Mouse (Mus musculus) liver, embryonic 15.5 days (tissue): ENCODE results near the gene Phyhipl. TPM values are rescaled to one million over a fixed set of nuclear protein-coding genes. Genes with fewer than 3 reads are reported as not detected.

ENCODE experiments used
- ATAC-seq: fragments of 200-750 bp; cut with Nextera tagmentation; 2 replicates; pipeline ENCODE4 v1.8.0; 2017; ENCODE audit warnings: moderate number of reproducible peaks, mild to moderate bottlenecking, moderate library complexity; ENCODE audit not compliant: insufficient read depth
- H3K27ac ChIP-seq: fragments of 300-500 bp; sonication (generic); replicated peaks from 2 replicates; pipeline ENCODE4 v1.5.1; 2015; ENCODE audit warnings: mild to moderate bottlenecking, inconsistent platforms
- H3K27me3 ChIP-seq: fragments of 300-500 bp; sonication (generic); 2 replicates; pipeline ENCODE4 v1.6.1; 2015; ENCODE audit warnings: mild to moderate bottlenecking, inconsistent platforms
- H3K36me3 ChIP-seq: fragments of 300-500 bp; sonication (generic); replicated peaks from 2 replicates; pipeline ENCODE4 v1.6.1; 2015; ENCODE audit warnings: moderate library complexity, mild to moderate bottlenecking, inconsistent platforms
- H3K4me1 ChIP-seq: fragments of 300-500 bp; sonication (generic); replicated peaks from 2 replicates; pipeline ENCODE4 v1.6.1; 2015; ENCODE audit warnings: inconsistent platforms
- H3K4me2 ChIP-seq: fragments of 300-500 bp; sonication (generic); 2 replicates; pipeline ENCODE4 v1.6.1; 2015; ENCODE audit warnings: moderate library complexity, mild to moderate bottlenecking, inconsistent platforms
- H3K4me3 ChIP-seq: fragments of 300-500 bp; sonication (generic); replicated peaks from 2 replicates; pipeline ENCODE4 v1.5.1; 2015; ENCODE audit warnings: mild to moderate bottlenecking, inconsistent platforms
- H3K9ac ChIP-seq: fragments of 300-500 bp; sonication (generic); 2 replicates; pipeline ENCODE4 v1.6.1; 2015; ENCODE audit warnings: moderate library complexity, mild to moderate bottlenecking, inconsistent platforms
- H3K9me3 ChIP-seq: fragments of 300-500 bp; sonication (generic); replicated peaks from 2 replicates; pipeline ENCODE4 v1.6.1; 2016; ENCODE audit warnings: inconsistent platforms
- WGBS: fragments of 180-500 bp; shearing (Covaris S2); methylation state at CpG from one replicate; pipeline ENCODE4 v1.1.7; 2015; ENCODE audit warnings: mixed read lengths; ENCODE audit not compliant: insufficient replicate concordance; 5-methylcytosine and 5-hydroxymethylcytosine counted together
- polyA plus RNA-seq: library from polyadenylated mRNA; unstranded; fragments of >200 nt; fragmentation: Nextera tagmentation; extraction: Ambion mirVana; gene quantifications from 2 replicates; pipeline ENCODE4 v1.2.1, GENCODE M21; 2015

Phyhipl gene
- polyA plus RNA-seq, result 0.06 and 0.08 TPM in 2 replicates

DNA sequence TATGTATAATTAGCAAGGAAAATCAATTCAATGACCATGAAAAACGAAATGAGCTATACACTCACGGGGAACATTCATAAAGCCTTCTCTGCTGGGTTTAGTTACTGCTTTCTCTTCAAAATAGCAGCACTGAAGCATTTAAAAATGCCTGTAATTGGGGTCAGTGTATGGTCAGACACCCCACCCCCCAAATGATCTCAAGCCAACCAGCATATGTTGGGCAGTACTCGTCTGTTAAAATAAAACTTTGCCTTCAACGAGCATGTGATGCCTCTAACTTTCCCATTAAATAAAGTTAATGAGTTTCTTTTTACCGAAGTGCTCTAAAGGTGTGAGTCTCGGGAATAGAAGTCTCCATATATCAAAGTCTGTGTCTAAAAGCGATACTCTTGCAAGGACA is at the start of gene Phyhipl:
Gene Phyhipl (minus strand): TSS at position 138 of the 400 bp plus-strand sequence.
- H3K4me3 ChIP-seq, result no peak within 1 kb of the TSS
- no peak within 1 kb of the TSS for H3K4me2 ChIP-seq
- ATAC-seq, result no peak
- no peak within 1 kb of the TSS for H3K27ac ChIP-seq
- no peaks in the 10 kb centered on the region for H3K36me3 ChIP-seq
- no peaks in the 10 kb centered on the region for H3K9me3 ChIP-seq
- H3K4me1 ChIP-seq, result no peaks in the 10 kb centered on the region
- 61% methylated on average over 7 of the region's 7 CpGs for WGBS
- no peak within 1 kb of the TSS for H3K9ac ChIP-seq
- H3K27me3 ChIP-seq, result no peaks in the 10 kb centered on the region

DNA sequence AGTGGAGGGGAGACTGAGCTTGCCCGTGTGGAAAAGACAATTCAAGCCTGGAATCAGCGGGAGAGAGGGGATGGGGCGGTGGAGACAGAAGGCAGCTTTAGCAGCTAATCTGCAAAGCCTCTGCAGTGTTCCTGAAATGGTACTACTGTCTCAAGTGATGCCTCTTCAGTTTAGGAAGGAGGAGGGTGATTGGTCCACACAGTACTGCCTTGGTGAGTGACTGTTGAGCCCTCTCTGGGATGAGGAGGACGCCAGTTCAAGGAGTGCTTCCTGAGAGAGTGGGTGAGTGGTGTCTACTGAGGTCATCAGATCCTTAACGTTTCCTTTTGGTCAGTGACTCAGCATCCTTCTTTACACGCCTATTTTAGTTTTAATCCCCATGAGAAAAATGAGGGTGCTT is 47.4 kb upstream of the Phyhipl start:
- Histone ChIP-seq H3K27ac (no peak overlapping the region), H3K4me1 (no peaks in the 10 kb centered on the region), H3K9me3 (0 out of 2 replicates have a peak, but pooled peaks cover 7% of the 10 kb centered on the region), H3K4me3 (no peak overlapping the region), H3K4me2 (no peak overlapping the region), H3K9ac (no peak overlapping the region), H3K27me3 (no peaks in the 10 kb centered on the region), H3K36me3 (no peaks in the 10 kb centered on the region)
- ATAC-seq, result no peak
- 37% methylated on average over 6 of the region's 6 CpGs for WGBS

DNA sequence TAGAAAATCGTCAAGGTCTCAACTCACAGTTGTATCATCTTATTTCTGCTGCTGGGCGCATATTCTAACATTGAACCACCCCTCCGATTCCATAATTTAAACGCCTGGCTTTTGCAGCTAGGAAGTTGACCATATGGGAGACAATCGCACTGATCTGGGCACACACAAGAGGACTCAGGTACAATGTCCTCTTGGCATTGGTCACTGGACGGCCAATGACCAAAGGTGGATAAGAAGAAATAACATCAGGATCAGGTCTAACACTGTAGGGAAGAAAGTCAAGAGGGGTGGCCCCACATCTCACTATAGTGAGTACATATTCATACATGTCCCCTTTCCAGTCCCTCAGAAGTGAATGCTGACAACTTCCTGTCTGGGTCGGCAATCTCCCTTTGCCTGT is 43.8 kb upstream of the Phyhipl start:
- no peak for ATAC-seq
- Histone ChIP-seq H3K4me3 (no peak overlapping the region), H3K4me2 (no peak overlapping the region), H3K27ac (no peak overlapping the region), H3K36me3 (no peaks in the 10 kb centered on the region), H3K4me1 (no peaks in the 10 kb centered on the region), H3K9ac (no peak overlapping the region), H3K9me3 (0 out of 2 replicates have a peak, but pooled peaks cover 7% of the 10 kb centered on the region), H3K27me3 (no peaks in the 10 kb centered on the region)
- 67% methylated on average over 7 of the region's 7 CpGs for WGBS

DNA sequence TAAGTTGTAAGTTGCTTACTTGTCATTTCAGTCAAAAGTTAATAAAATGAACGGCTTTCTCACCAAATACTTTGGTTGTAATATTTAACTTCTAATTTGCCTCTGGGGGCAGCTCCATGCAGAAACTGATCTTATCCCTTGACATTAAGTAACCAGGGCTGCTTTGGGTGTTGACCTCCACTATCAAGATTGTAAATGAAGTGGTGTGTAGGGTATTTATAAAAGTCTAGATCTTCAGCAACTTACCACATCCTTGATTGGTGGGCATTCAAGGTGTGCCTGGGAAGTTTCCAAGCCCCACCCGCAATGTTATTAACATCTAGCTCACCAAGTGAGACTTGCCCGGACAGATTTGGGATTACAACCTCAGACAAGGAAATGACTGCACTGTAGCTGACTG is 42.2 kb upstream of the Phyhipl start:
- Histone ChIP-seq H3K4me3 (no peak overlapping the region), H3K9ac (no peak overlapping the region), H3K27ac (no peak overlapping the region), H3K4me1 (no peaks in the 10 kb centered on the region), H3K9me3 (0 out of 2 replicates have a peak, but pooled peaks cover 3% of the 10 kb centered on the region), H3K4me2 (no peak overlapping the region), H3K36me3 (no peaks in the 10 kb centered on the region), H3K27me3 (no peaks in the 10 kb centered on the region)
- WGBS, result 65% methylated on average over 3 of the region's 3 CpGs
- ATAC-seq, result no peak

DNA sequence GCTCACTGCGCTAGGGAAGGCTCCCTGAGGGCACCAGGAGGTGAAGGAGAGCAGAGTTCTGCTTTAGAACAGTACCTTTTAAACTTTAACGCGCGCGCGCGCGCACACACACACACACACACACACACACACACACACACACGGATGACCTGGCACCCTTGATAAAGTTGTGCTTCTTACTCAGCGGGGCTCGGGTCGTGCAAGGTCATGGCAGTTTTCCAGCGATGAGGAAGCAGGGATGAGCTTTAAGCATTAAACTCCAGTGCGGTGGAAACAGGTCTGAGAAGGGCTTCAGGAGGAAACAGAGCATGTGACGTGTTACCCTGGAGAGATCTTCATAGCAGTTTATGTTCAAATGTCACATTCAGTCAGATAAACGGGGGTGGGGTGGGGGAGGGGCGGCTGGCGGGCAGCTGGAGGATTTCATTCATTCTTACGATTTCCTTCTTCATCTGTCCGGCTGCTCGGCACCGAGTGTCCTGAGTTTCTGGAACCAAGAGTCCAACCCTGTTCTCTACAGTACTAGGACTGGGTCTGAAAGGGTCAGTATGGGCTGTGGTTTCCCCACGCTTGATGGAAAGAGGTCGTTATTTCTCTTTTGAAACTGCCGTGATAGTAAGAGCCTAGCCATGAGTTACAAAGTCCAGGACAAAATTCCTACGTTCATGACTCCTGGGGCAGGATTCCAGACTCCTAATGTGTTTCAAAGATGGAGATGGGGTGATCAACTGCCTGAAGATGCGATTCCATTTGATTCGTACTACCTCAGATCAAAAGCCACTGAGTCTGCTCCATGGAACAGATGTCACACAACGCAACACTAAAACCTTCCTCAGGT is 41.2 kb upstream of the Phyhipl start:
- H3K4me1 ChIP-seq, result no peaks in the 10 kb centered on the region
- no peak overlapping the region for H3K4me3 ChIP-seq
- 71% methylated on average over 29 of the region's 29 CpGs for WGBS
- no peak overlapping the region for H3K27ac ChIP-seq
- no peak for ATAC-seq
- H3K9ac ChIP-seq, result no peak overlapping the region
- H3K36me3 ChIP-seq, result no peaks in the 10 kb centered on the region
- H3K9me3 ChIP-seq, result 0 out of 2 replicates have a peak, but pooled peaks cover 3% of the 10 kb centered on the region
- H3K27me3 ChIP-seq, result no peaks in the 10 kb centered on the region
- no peak overlapping the region for H3K4me2 ChIP-seq

DNA sequence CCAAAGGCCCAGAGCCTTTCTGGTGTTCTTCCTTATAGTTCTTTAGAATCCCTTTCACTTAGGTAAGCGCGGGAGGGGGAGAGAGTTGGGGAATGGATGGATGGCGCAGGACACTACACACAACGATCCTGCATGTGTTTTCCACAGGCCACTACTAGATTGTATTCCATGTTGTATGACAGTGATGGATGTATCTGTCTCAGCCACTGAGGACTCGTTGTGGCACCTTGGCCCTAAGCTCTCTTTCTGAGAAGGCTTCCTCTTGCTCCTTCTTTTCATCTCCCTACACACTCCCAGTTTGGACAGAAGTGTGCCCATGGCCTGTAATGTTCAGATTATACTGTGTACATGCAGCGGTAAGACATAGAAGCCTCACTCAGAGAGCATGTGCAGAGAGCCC is 33.6 kb upstream of the Phyhipl start:
- H3K9me3 ChIP-seq, result no peaks in the 10 kb centered on the region
- WGBS, result 72% methylated on average over 6 of the region's 6 CpGs
- H3K9ac ChIP-seq, result no peak overlapping the region
- H3K4me3 ChIP-seq, result no peak overlapping the region
- no peaks in the 10 kb centered on the region for H3K27me3 ChIP-seq
- H3K27ac ChIP-seq, result no peak overlapping the region
- no peak overlapping the region for H3K4me2 ChIP-seq
- no peak for ATAC-seq
- H3K4me1 ChIP-seq, result no peaks in the 10 kb centered on the region
- no peaks in the 10 kb centered on the region for H3K36me3 ChIP-seq

DNA sequence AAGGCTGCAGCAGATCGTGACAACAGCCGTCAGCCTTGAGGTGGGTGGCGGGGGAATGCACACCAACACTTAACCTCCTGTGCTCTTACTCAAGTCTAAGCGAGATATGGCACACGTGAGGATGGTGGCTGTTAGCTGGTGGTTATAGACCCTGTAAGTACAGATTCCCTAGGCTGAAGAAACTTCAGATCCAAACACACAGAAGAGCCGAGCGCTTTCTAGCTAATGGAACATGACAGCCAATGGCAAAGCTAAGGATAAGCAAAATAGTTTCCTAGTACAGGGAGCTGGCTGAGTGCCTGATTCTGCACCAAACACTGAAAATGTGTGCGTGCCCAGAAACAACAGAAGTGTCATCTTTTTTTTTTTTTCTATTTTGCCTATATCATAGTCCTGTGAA is 33.1 kb upstream of the Phyhipl start:
- no peak overlapping the region for H3K9ac ChIP-seq
- no peak for ATAC-seq
- no peaks in the 10 kb centered on the region for H3K27me3 ChIP-seq
- H3K4me3 ChIP-seq, result no peak overlapping the region
- H3K4me2 ChIP-seq, result no peak overlapping the region
- no peaks in the 10 kb centered on the region for H3K4me1 ChIP-seq
- no peak overlapping the region for H3K27ac ChIP-seq
- H3K9me3 ChIP-seq, result no peaks in the 10 kb centered on the region
- no peaks in the 10 kb centered on the region for H3K36me3 ChIP-seq
- 65% methylated on average over 8 of the region's 8 CpGs for WGBS

DNA sequence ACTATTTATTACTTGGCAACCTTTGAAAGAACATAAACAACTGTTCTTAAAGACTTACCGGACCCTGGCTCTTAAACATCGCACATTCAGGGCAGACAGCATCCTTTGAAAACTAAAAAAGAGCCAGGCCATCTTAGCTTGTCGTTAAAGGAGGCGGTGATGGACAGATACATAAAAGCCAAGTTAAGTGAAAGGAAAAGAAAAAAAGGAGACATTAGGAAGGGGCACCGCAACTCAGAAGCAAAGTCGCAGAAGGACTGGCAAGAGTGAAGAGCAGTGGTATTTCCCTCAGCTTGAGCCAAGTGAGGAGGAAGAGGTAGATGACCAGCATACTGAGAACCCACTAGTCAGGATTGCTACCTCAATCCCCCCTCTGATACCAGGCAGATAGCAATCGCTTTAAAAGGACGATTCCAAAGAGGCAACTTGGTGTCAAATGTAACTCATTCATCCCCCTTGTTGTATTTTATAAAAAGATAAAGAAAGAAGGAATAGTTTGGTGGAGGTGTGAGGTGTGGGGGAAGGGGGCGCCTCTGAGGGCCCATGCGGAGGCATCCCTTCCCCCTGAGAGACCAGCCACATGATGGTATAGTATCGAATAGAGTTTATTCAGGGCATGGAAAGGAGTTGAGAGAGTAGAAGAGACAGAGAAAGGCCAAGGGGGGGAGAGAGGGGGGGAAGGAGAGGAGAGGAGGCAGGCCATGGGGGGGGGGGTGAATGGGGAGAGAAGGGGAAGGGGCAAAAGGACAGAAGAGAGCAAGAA is 31.4 kb upstream of the Phyhipl start:
- no peak for ATAC-seq
- Histone ChIP-seq H3K4me2 (no peak overlapping the region), H3K36me3 (no peaks in the 10 kb centered on the region), H3K27me3 (no peaks in the 10 kb centered on the region), H3K27ac (no peak overlapping the region), H3K4me1 (no peaks in the 10 kb centered on the region), H3K9ac (no peak overlapping the region), H3K4me3 (no peak overlapping the region), H3K9me3 (no peaks in the 10 kb centered on the region)
- 52% methylated on average over 11 of the region's 11 CpGs for WGBS

DNA sequence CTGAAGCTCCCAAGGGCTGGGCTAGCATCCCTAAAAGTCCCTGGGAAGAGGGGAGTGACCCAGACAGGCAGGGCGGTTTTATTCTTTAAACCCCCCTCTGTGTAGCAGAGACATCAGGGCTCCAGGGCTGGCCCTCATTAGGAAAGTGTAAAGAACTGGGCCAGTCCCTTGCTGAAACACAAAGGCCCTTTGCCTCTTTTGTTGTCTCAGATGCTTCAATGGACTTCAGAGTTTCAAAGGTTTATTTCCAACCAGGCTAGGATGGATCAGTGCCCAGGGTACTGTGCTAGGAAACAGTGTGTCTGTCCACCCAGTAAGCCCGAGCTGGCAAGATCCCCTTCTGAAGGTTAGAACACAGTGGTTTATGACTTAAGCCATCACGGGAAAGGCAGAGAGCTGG is 30.7 kb upstream of the Phyhipl start:
- Histone ChIP-seq H3K27me3 (no peaks in the 10 kb centered on the region), H3K4me3 (no peak overlapping the region), H3K9ac (no peak overlapping the region), H3K4me2 (no peak overlapping the region), H3K27ac (no peak overlapping the region), H3K4me1 (no peaks in the 10 kb centered on the region), H3K9me3 (no peaks in the 10 kb centered on the region), H3K36me3 (no peaks in the 10 kb centered on the region)
- 23% methylated on average over 3 of the region's 3 CpGs for WGBS
- no peak for ATAC-seq

DNA sequence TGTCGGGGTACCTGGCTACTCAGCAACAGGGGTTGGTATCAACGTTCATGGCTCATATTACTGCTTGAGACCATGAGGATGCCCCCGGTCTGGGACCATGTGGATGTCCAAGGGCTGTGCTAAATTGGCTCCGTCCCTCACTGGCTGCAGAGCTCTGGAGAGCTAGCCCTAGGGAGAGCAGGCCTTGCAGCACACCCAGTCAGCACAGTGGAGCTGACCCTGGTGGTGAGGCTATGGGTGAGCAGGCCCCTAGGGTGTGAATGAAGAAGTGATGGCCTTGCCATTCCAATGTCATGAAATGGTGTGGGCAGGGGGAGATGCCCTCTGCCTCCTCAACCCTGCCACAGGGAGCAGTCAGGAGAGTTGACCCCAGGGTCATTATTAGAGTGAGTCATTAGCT is 27.7 kb upstream of the Phyhipl start:
- H3K4me1 ChIP-seq, result no peaks in the 10 kb centered on the region
- no peak overlapping the region for H3K4me2 ChIP-seq
- H3K4me3 ChIP-seq, result no peak overlapping the region
- H3K9me3 ChIP-seq, result no peaks in the 10 kb centered on the region
- no peak overlapping the region for H3K9ac ChIP-seq
- H3K27me3 ChIP-seq, result no peaks in the 10 kb centered on the region
- ATAC-seq, result no peak
- WGBS, result 54% methylated on average over 4 of the region's 4 CpGs
- H3K27ac ChIP-seq, result no peak overlapping the region
- H3K36me3 ChIP-seq, result no peaks in the 10 kb centered on the region

DNA sequence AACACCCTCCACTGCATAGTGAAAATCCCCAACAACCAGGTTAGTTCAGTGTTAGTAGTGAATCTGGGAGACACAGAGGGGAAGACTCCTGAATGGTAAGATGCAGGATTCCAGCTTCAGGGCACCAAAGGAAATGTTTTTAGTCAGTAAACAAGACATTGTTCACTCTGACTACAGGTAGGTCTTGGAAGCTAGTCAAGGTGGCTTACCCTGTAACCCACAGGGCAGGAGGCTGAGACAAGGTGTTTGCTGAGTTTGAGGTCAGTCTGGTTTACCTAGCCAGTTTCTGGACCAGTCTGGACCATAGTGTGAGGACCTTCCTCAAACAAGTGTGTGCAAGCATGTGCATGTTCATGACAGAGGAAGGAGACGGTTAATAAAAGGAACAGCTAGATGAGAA is 22.2 kb upstream of the Phyhipl start:
- Histone ChIP-seq H3K4me1 (no peaks in the 10 kb centered on the region), H3K27me3 (no peaks in the 10 kb centered on the region), H3K36me3 (no peaks in the 10 kb centered on the region), H3K9ac (no peak overlapping the region), H3K9me3 (no peaks in the 10 kb centered on the region), H3K27ac (no peak overlapping the region), H3K4me2 (no peak overlapping the region), H3K4me3 (no peak overlapping the region)
- WGBS, result 59% methylated on average over 1 of the region's 1 CpGs
- no peak for ATAC-seq
